Mouse (Mus musculus): Measurements from ENCODE around the gene Arhgef11. TPM values are rescaled to one million over a fixed set of nuclear protein-coding genes. Genes with fewer than 3 reads are reported as not detected.

Arhgef11 gene
- polyA plus RNA-seq, 1 experiment from 2014 or later, result 17.5 TPM

DNA sequence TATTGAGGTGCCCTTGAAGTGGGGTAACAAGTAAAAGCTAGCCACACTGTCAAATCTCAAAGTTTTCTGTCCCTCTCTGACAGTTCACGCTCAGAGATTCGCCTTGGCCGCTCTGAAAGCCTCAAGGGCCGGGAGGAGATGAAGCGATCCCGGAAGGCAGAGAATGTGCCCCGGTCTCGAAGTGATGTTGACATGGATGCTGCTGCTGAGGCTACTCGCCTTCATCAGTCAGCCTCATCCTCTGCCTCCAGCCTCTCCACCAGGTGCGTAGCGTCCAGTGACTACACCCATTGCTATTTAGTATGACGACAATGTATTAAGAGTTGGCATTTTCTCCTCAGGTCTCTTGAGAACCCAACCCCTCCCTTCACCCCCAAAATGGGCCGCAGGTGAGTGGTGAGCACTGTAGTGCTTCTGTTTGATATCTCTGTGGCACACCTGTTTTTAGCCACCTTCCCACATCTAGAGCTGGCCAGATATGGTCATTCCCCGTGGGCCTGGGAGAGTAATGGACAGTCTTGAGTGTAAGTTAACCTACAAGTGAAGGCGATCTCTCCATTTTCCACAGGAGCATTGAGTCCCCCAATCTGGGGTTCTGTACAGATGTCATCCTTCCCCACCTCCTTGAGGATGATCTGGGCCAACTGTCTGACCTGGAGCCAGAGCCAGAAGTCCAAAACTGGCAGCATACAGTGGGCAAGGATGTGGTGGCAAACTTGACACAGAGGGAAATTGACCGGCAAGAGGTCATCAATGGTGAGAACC is 108.2 kb downstream of the Arhgef11 start:
- no peaks in the 10 kb centered on the region for H3K27me3 ChIP-seq (ENCODE audit: control insufficient read depth, insufficient read depth, low read length)
- no peak overlapping the region for H3K4me3 ChIP-seq (ENCODE audit: low read depth, low read length)
- H3K9ac ChIP-seq (replicated peaks; ENCODE audit: low read depth, low read length), result no peak overlapping the region
- no peak for ATAC-seq (ENCODE audit: insufficient number of reproducible peaks, insufficient read depth, low FRiP score, low read depth)
- H3K9me3 ChIP-seq (ENCODE audit: control insufficient read depth, low read depth, low read length), result no peaks in the 10 kb centered on the region
- 95% methylated on average over 16 of the region's 16 CpGs for WGBS
- H3K4me2 ChIP-seq (replicated peaks; ENCODE audit: low read depth, low read length), result no peak overlapping the region
- H3K27ac ChIP-seq (ENCODE audit: low read length), result no peak overlapping the region
- peaks cover 75% of the 10 kb centered on the region for H3K36me3 ChIP-seq (ENCODE audit: control insufficient read depth, insufficient read depth, low read length)
- H3K4me1 ChIP-seq (ENCODE audit: control insufficient read depth, insufficient read depth, low read length), result no peaks in the 10 kb centered on the region

- 94% methylated on average over 7 of the region's 7 CpGs for WGBS
- Histone ChIP-seq H3K4me2 (replicated peaks; ENCODE audit: low read depth, low read length) (no peak overlapping the region), H3K27me3 (ENCODE audit: control insufficient read depth, insufficient read depth, low read length) (no peaks in the 10 kb centered on the region), H3K4me1 (ENCODE audit: control insufficient read depth, insufficient read depth, low read length) (no peaks in the 10 kb centered on the region), H3K9me3 (ENCODE audit: control insufficient read depth, low read depth, low read length) (no peaks in the 10 kb centered on the region), H3K36me3 (ENCODE audit: control insufficient read depth, insufficient read depth, low read length) (peaks cover 78% of the 10 kb centered on the region), H3K27ac (ENCODE audit: low read length) (no peak overlapping the region), H3K9ac (replicated peaks; ENCODE audit: low read depth, low read length) (no peak overlapping the region), H3K4me3 (ENCODE audit: low read depth, low read length) (no peak overlapping the region)
- ATAC-seq (ENCODE audit: insufficient number of reproducible peaks, insufficient read depth, low FRiP score, low read depth), result no peak
Observed at GRCm38 (mm10) chr3:87726191-87726590, 108.8 kb downstream of the Arhgef11 start.

DNA sequence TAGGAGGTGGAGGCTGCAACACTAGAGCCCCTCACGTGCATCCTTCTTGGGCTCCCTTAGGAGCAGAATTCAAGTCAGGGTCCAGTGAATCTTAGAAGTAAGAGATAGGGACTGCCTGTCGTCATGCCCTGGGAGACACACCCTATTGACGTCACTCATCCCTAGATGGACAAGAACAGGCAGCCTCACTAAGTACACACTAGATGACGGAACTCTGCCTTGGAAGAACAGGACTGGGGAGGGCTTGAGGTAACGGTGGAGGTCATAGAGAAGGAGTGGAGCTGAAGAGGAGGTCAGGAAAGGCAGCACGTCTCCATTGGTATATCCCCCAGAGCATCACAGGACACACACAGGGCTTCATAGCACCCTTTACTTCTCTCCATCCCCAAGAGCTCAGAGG is 111.3 kb downstream of the Arhgef11 start:
- no peaks in the 10 kb centered on the region for H3K9me3 ChIP-seq (ENCODE audit: control insufficient read depth, low read depth, low read length)
- peaks cover 81% of the 10 kb centered on the region for H3K36me3 ChIP-seq (ENCODE audit: control insufficient read depth, insufficient read depth, low read length)
- H3K4me1 ChIP-seq (ENCODE audit: control insufficient read depth, insufficient read depth, low read length), result no peaks in the 10 kb centered on the region
- no peak for ATAC-seq (ENCODE audit: insufficient number of reproducible peaks, insufficient read depth, low FRiP score, low read depth)
- no peak overlapping the region for H3K4me2 ChIP-seq (replicated peaks; ENCODE audit: low read depth, low read length)
- no peak overlapping the region for H3K9ac ChIP-seq (replicated peaks; ENCODE audit: low read depth, low read length)
- WGBS, result 83% methylated on average over 6 of the region's 6 CpGs
- H3K27me3 ChIP-seq (ENCODE audit: control insufficient read depth, insufficient read depth, low read length), result no peaks in the 10 kb centered on the region
- H3K27ac ChIP-seq (ENCODE audit: low read length), result no peak overlapping the region
- no peak overlapping the region for H3K4me3 ChIP-seq (ENCODE audit: low read depth, low read length)

DNA sequence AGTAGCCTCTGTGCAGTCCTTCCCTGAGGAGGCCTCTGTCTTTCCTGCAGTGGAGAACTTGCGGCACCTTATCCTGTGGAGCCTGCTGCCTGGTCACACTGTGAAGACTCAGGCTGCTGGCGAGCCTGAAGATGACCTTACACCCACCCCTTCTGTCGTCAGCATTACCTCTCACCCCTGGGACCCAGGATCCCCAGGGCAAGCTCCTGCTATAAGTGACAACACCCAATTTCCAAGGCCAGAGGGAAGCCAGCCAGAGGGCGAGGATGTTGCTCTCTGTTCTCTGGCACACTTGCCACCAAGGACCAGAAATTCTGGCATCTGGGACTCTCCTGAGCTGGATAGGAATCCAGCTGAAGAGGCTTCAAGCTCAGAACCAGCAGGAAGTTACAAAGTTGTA is 115.7 kb downstream of the Arhgef11 start:
- no peaks in the 10 kb centered on the region for H3K27me3 ChIP-seq (ENCODE audit: control insufficient read depth, insufficient read depth, low read length)
- H3K4me2 ChIP-seq (replicated peaks; ENCODE audit: low read depth, low read length), result no peak overlapping the region
- WGBS, result 82% methylated on average over 4 of the region's 4 CpGs
- H3K27ac ChIP-seq (ENCODE audit: low read length), result no peak overlapping the region
- no peak for ATAC-seq (ENCODE audit: insufficient number of reproducible peaks, insufficient read depth, low FRiP score, low read depth)
- H3K9me3 ChIP-seq (ENCODE audit: control insufficient read depth, low read depth, low read length), result no peaks in the 10 kb centered on the region
- H3K4me3 ChIP-seq (ENCODE audit: low read depth, low read length), result no peak overlapping the region
- peaks cover 62% of the 10 kb centered on the region for H3K36me3 ChIP-seq (ENCODE audit: control insufficient read depth, insufficient read depth, low read length)
- no peak overlapping the region for H3K9ac ChIP-seq (replicated peaks; ENCODE audit: low read depth, low read length)
- no peaks in the 10 kb centered on the region for H3K4me1 ChIP-seq (ENCODE audit: control insufficient read depth, insufficient read depth, low read length)

- Histone ChIP-seq H3K9ac (replicated peaks; ENCODE audit: low read depth, low read length) (no peak overlapping the region), H3K27me3 (ENCODE audit: control insufficient read depth, insufficient read depth, low read length) (no peaks in the 10 kb centered on the region), H3K27ac (ENCODE audit: low read length) (no peak overlapping the region), H3K4me1 (ENCODE audit: control insufficient read depth, insufficient read depth, low read length) (no peaks in the 10 kb centered on the region), H3K4me2 (replicated peaks; ENCODE audit: low read depth, low read length) (no peak overlapping the region), H3K4me3 (ENCODE audit: low read depth, low read length) (no peak overlapping the region), H3K9me3 (ENCODE audit: control insufficient read depth, low read depth, low read length) (no peaks in the 10 kb centered on the region), H3K36me3 (ENCODE audit: control insufficient read depth, insufficient read depth, low read length) (peaks cover 59% of the 10 kb centered on the region)
- no peak for ATAC-seq (ENCODE audit: insufficient number of reproducible peaks, insufficient read depth, low FRiP score, low read depth)
- WGBS, result 84% methylated on average over 11 of the region's 11 CpGs
Observed at GRCm38 (mm10) chr3:87733984-87734761, 116.8 kb downstream of the Arhgef11 start.

- Histone ChIP-seq H3K9me3 (ENCODE audit: control insufficient read depth, low read depth, low read length) (no peaks in the 10 kb centered on the region), H3K4me3 (ENCODE audit: low read depth, low read length) (no peak overlapping the region), H3K4me2 (replicated peaks; ENCODE audit: low read depth, low read length) (no peak overlapping the region), H3K9ac (replicated peaks; ENCODE audit: low read depth, low read length) (no peak overlapping the region), H3K27ac (ENCODE audit: low read length) (no peak overlapping the region), H3K4me1 (ENCODE audit: control insufficient read depth, insufficient read depth, low read length) (no peaks in the 10 kb centered on the region), H3K36me3 (ENCODE audit: control insufficient read depth, insufficient read depth, low read length) (peaks cover 48% of the 10 kb centered on the region), H3K27me3 (ENCODE audit: control insufficient read depth, insufficient read depth, low read length) (no peaks in the 10 kb centered on the region)
- no peak for ATAC-seq (ENCODE audit: insufficient number of reproducible peaks, insufficient read depth, low FRiP score, low read depth)
- 66% methylated on average over 9 of the region's 9 CpGs for WGBS
Observed at GRCm38 (mm10) chr3:87735335-87735734, 118.0 kb downstream of the Arhgef11 start.

DNA sequence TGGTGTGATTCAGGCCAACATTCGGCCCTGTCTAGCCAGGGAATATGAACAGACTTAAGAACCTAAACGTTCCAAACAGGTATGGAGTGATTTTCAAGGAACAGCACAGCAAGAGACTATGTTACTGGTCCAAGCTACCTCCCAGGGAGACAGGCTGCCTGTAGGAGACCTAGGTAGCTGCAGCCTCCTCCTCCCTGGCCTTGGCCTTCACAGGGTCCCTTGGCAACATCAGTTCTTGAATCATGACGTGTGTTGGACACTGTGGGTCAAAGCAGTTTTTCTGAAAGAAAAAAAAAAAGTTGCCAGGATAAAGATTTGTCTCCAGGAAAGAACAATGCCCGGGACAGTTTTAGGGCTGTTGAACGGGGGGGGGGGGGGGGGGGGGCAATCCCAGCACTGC is 121.5 kb downstream of the Arhgef11 start:
- no peak overlapping the region for H3K27ac ChIP-seq (ENCODE audit: low read length)
- ATAC-seq (ENCODE audit: insufficient number of reproducible peaks, insufficient read depth, low FRiP score, low read depth), result no peak
- H3K36me3 ChIP-seq (ENCODE audit: control insufficient read depth, insufficient read depth, low read length), result peaks cover 26% of the 10 kb centered on the region
- no peak overlapping the region for H3K4me2 ChIP-seq (replicated peaks; ENCODE audit: low read depth, low read length)
- WGBS, result 72% methylated on average over 5 of the region's 5 CpGs
- 0 out of 2 replicates have a peak, but pooled peaks cover 2% of the 10 kb centered on the region for H3K4me1 ChIP-seq (ENCODE audit: control insufficient read depth, insufficient read depth, low read length)
- H3K4me3 ChIP-seq (ENCODE audit: low read depth, low read length), result no peak overlapping the region
- no peak overlapping the region for H3K9ac ChIP-seq (replicated peaks; ENCODE audit: low read depth, low read length)
- H3K27me3 ChIP-seq (ENCODE audit: control insufficient read depth, insufficient read depth, low read length), result no peaks in the 10 kb centered on the region
- H3K9me3 ChIP-seq (ENCODE audit: control insufficient read depth, low read depth, low read length), result no peaks in the 10 kb centered on the region

DNA sequence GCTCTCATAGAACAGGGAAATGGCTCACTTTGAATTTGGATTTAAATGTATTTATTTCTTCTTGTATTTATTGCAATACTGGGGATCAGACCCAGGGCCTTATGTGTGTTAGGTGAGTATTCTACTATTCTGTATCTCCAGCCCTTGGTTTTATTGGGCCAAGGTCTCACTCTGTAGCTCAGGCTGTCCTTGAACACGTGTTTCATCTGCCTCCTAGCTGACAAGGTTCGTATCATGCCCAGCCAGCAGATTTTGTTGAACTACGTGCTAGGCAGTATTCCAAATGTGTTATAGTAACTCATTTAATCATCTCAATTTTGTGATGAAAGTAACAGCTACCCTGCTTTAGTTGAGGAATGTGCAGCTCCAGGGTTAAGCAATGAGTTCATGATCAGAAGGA is 124.7 kb downstream of the Arhgef11 start:
- H3K27me3 ChIP-seq (ENCODE audit: control insufficient read depth, insufficient read depth, low read length), result no peaks in the 10 kb centered on the region
- no peak overlapping the region for H3K27ac ChIP-seq (ENCODE audit: low read length)
- 64% methylated on average over 3 of the region's 3 CpGs for WGBS
- ATAC-seq (ENCODE audit: insufficient number of reproducible peaks, insufficient read depth, low FRiP score, low read depth), result no peak
- no peak overlapping the region for H3K4me3 ChIP-seq (ENCODE audit: low read depth, low read length)
- peaks cover 17% of the 10 kb centered on the region for H3K4me1 ChIP-seq (ENCODE audit: control insufficient read depth, insufficient read depth, low read length)
- peaks cover 13% of the 10 kb centered on the region for H3K36me3 ChIP-seq (ENCODE audit: control insufficient read depth, insufficient read depth, low read length)
- H3K9ac ChIP-seq (replicated peaks; ENCODE audit: low read depth, low read length), result no peak overlapping the region
- no peak overlapping the region for H3K4me2 ChIP-seq (replicated peaks; ENCODE audit: low read depth, low read length)
- no peaks in the 10 kb centered on the region for H3K9me3 ChIP-seq (ENCODE audit: control insufficient read depth, low read depth, low read length)
